Comparison of ENCODE assay signal across 15 mouse cellular contexts in genomic region chr1:54984154-54984553, GRCm38 (mm10).
"Had no signal": no experiment of that assay in that cellular context is flagged by ENCODE, and none has a peak within 500 bp of the region (broad histone marks: within the 10 kb centered on the region; RNA-seq: fewer than 3 reads in every experiment).

No protein-coding gene starts in this region.

- H3K4me1 ChIP-seq: neural tube, embryonic 13.5 days; stomach, embryonic 15.5 days had no signal

- H3K9ac ChIP-seq: neural tube, embryonic 13.5 days; stomach, embryonic 15.5 days had no signal

- DNase-seq: retina, postnatal 1 day; right cerebral cortex, adult 18-20 months; right cerebral cortex, postnatal 14 days; right cerebral cortex, postnatal 25 days; right cerebral cortex, postnatal 4 days; spleen, adult 18-20 months; thymus, adult 18-20 months; thymus, adult 2 months; thymus, postnatal 14 days; thymus, postnatal 25 days; thymus, postnatal 36 days; thymus, postnatal 4 days had no signal

- H3K9me3 ChIP-seq: neural tube, embryonic 13.5 days; stomach, embryonic 15.5 days had no signal

- H3K27ac ChIP-seq: neural tube, embryonic 13.5 days; stomach, embryonic 15.5 days; stomach, postnatal 0 days had no signal

- H3K4me3 ChIP-seq: neural tube, embryonic 13.5 days; stomach, embryonic 15.5 days had no signal

- H3K27me3 ChIP-seq: neural tube, embryonic 13.5 days; stomach, embryonic 15.5 days had no signal

- H3K4me2 ChIP-seq: neural tube, embryonic 13.5 days; stomach, embryonic 15.5 days had no signal
